Mouse (Mus musculus): ENCODE results near the gene Sall4. TPM values are rescaled to one million over a fixed set of nuclear protein-coding genes. Genes with fewer than 3 reads are reported as not detected.

Sall4 gene
- polyA plus RNA-seq, 1 experiment from 2014 or later = 7.3 TPM

Other genes starting within 250 kb of the Sall4 start
- gene Nfatc2, start 166.3 kb downstream of the Sall4 start, polyA plus RNA-seq (2014; fragmentation: Nextera tagmentation; extraction: Ambion mirVana) = 0.25 and 0.82 TPM in 2 replicates
- 12.8 and 14.6 TPM in 2 replicates for gene Atp9a, start 25.5 kb downstream of the Sall4 start, polyA plus RNA-seq (2014; fragmentation: Nextera tagmentation; extraction: Ambion mirVana)
- gene Zfp64, start 187.6 kb upstream of the Sall4 start, polyA plus RNA-seq (2014; fragmentation: Nextera tagmentation; extraction: Ambion mirVana) = 34.7 and 37.4 TPM in 2 replicates